Mouse (Mus musculus): ENCODE measurements around the gene Plekhh3.

GRCm38 (mm10) chr11:101170354-101170810, 769 bp downstream of the Plekhh3 start, which contains the start of gene Cntnap1:
- no peak for TF ChIP-seq CTCF (IDR thresholded peaks at IDR 0.05; ENCODE audit: low read depth, low read length)
- TF ChIP-seq TAL1 (conservative IDR thresholded peaks at IDR 0.05; ENCODE audit: low read depth, low read length): no peak
- TF ChIP-seq GATA1 (IDR thresholded peaks at IDR 0.05; ENCODE audit: borderline replicate concordance, low read length): no peak

Measured in G1E (cell line).